8 mouse cellular contexts compared by ENCODE assay signal in the genomic region with DNA sequence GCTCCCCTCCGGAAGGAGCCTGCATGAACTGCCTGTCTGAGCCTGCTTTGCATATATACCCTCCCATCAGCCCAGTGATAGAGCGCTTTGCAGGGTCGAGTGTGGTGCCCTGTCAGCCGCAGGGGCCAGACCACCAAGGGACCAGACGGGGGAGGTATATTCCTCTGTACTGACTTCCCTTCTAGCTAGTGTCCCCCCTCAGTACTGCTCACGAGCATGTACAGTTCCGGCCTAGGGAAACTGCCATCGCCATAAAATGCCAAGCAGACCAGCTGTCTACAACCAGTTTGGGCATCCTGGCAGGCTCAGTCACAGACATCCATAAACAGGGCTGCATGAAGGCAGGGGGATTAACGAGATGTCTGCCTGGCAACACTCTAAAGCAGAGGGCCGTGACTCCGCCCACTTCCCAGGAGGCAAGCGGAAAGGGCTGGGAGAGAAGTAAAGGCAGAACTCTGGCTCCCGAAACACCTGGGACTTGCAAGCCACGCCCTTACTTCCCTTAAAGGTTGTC.
DNase-seq lines count a peak whose midpoint lies in the region; ATAC-seq and TF ChIP-seq lines count a peak whose summit lies in the region.

No protein-coding gene starts in this region.

- H3K4me1 ChIP-seq in heart, embryonic 12.5 days (replicated peaks): peaks cover 29% of the 10 kb centered on the region
- peaks cover 19% of the 10 kb centered on the region for H3K4me1 ChIP-seq in limb, embryonic 10.5 days
- H3K4me1 ChIP-seq in olfactory bulb, adult 2 months (ENCODE audit: control insufficient read depth, insufficient read depth, low read length): peaks cover 14% of the 10 kb centered on the region

- no peak for DNase-seq in heart, adult 11 months
- peak; percentile 57 to 58 for DNase-seq in right cerebral cortex, postnatal 10 days (ENCODE audit: low spot score in 2 of 2)
- DNase-seq in right cerebral cortex, adult 2 months (ENCODE audit: low spot score in 2 of 2): no peak
- peak; percentile 62 for DNase-seq in limb, embryonic 10.5 days (ENCODE audit: low spot score)
- DNase-seq in thymus, postnatal 0 days (ENCODE audit: low spot score): no peak
- no peak for DNase-seq in thymus, postnatal 25 days

- no peak for TF ChIP-seq POLR2A in olfactory bulb, adult 2 months (IDR thresholded peaks at IDR 0.05; ENCODE audit: insufficient read depth, low read depth, low read length)

- H3K27me3 ChIP-seq in heart, embryonic 12.5 days (replicated peaks): no peaks in the 10 kb centered on the region
- H3K27me3 ChIP-seq in limb, embryonic 10.5 days (ENCODE audit: low read depth, poor library complexity, severe bottlenecking): no peaks in the 10 kb centered on the region

- H3K4me2 ChIP-seq in heart, embryonic 12.5 days: peak overlapping the region; percentile 67

- H3K27ac ChIP-seq in heart, embryonic 12.5 days (ENCODE audit: poor library complexity, severe bottlenecking): no peak overlapping the region
- peak overlapping the region; percentile 70 for H3K27ac ChIP-seq in limb, embryonic 10.5 days
- no peak overlapping the region for H3K27ac ChIP-seq in olfactory bulb, adult 2 months (ENCODE audit: insufficient read depth, low read depth, low read length)

- peak; percentile 53 for ATAC-seq in heart, embryonic 12.5 days (ENCODE audit: insufficient number of reproducible peaks, low FRiP score)

- 2% methylated on average over 14 of the region's 14 CpGs for WGBS in heart, embryonic 12.5 days
- under 1% methylated on average over 14 of the region's 14 CpGs for WGBS in limb, embryonic 10.5 days
- WGBS in olfactory bulb, adult 2 months: 11% methylated on average over 14 of the region's 14 CpGs

- TF ChIP-seq CTCF in olfactory bulb, adult 2 months (IDR thresholded peaks at IDR 0.05; ENCODE audit: insufficient read depth, low read depth, low read length): no peak

- no peaks in the 10 kb centered on the region for H3K36me3 ChIP-seq in heart, embryonic 12.5 days
- no peaks in the 10 kb centered on the region for H3K36me3 ChIP-seq in limb, embryonic 10.5 days

- no peaks in the 10 kb centered on the region for H3K9me3 ChIP-seq in heart, embryonic 12.5 days (replicated peaks)
- H3K9me3 ChIP-seq in limb, embryonic 10.5 days (replicated peaks): no peaks in the 10 kb centered on the region

- peak overlapping the region; percentile 35 for H3K4me3 ChIP-seq in heart, embryonic 12.5 days
- peak overlapping the region; percentile 46 for H3K4me3 ChIP-seq in limb, embryonic 10.5 days
- peak overlapping the region; percentile 7 for H3K4me3 ChIP-seq in olfactory bulb, adult 2 months (ENCODE audit: insufficient read depth, low read depth, low read length)

- peak overlapping the region; percentile 43; the same call in 1 of the 2 replicates for H3K9ac ChIP-seq in heart, embryonic 12.5 days

Comparison
In these comparisons a context has a peak if more than half of its experiments do, and no peak if none do; other contexts are left out.
1. DNase-seq: peak in right cerebral cortex, postnatal 10 days (2 of 2) and limb, embryonic 10.5 days (single experiment); none in heart, adult 11 months (single experiment), right cerebral cortex, adult 2 months (0 of 2), thymus, postnatal 0 days (single experiment) and thymus, postnatal 25 days (single experiment).
2. Peak in every context shown above with its lines, with median percentiles within 50 percentile points of each other: H3K4me3 ChIP-seq.